Mouse (Mus musculus) CH12.LX (cell line): ENCODE data around the gene Lefty2. TPM values are rescaled to one million over a fixed set of nuclear protein-coding genes. Genes with fewer than 3 reads are reported as not detected.

ENCODE experiments used
- DNase-seq: peaks from one replicate; pipeline ENCODE4 v3.0.0-alpha.2; 2013; ENCODE audit errors: extremely low read depth
- H3K27ac ChIP-seq: 2 replicates; pipeline ENCODE4 v1.5.1; 2012; ENCODE audit warnings: low read depth, mild to moderate bottlenecking, control low read depth, moderate library complexity; ENCODE audit not compliant: insufficient read depth
- H3K27me3 ChIP-seq: replicated peaks from 2 replicates; pipeline ENCODE3; 2012; ENCODE audit warnings: inconsistent platforms
- H3K36me3 ChIP-seq, 2 experiments: replicated peaks in 1 of 2; 2 replicates each; pipeline versions ENCODE3 to v1.6.1; 2012; ENCODE audit warnings: inconsistent platforms in 1 of 2, low read length in 1 of 2, mild to moderate bottlenecking in 1 of 2, mixed read lengths in 1 of 2, moderate library complexity in 1 of 2; ENCODE audit not compliant: control insufficient read depth in 1 of 2, insufficient read depth in 1 of 2
- H3K4me1 ChIP-seq, 2 experiments: 2 replicates each; pipeline ENCODE4 v1.6.1; 2012; ENCODE audit warnings: inconsistent platforms in 1 of 2, moderate library complexity in 1 of 2; ENCODE audit not compliant: insufficient read depth in 2 of 2, control insufficient read depth in 1 of 2
- H3K4me2 ChIP-seq: 2 replicates; pipeline ENCODE4 v1.6.1; 2012; ENCODE audit warnings: low read depth, mild to moderate bottlenecking, control low read depth; ENCODE audit not compliant: poor library complexity, insufficient read depth, severe bottlenecking
- H3K4me3 ChIP-seq, 3 experiments: fragments of 150-350 bp in 1 of 3; sonication (generic) in 1 of 3; replicated peaks in 1 of 3; 2 replicates each; pipeline versions ENCODE3 to v1.5.1; 2011 to 2012; ENCODE audit warnings: low read depth in 2 of 3, low read length in 2 of 3, mild to moderate bottlenecking in 2 of 3, moderate library complexity in 2 of 3, control low read depth in 1 of 3, improper control_type of control experiment in 1 of 3, inconsistent platforms in 1 of 3, mixed read lengths in 1 of 3; ENCODE audit not compliant: poor library complexity in 1 of 3
- H3K79me2 ChIP-seq: replicated peaks from 2 replicates; pipeline ENCODE4 v1.6.1; 2012; ENCODE audit warnings: mild to moderate bottlenecking, moderate library complexity; ENCODE audit not compliant: control insufficient read depth, poor library complexity, insufficient read depth, severe bottlenecking; ENCODE audit errors: extremely low read depth
- H3K9ac ChIP-seq: 2 replicates; pipeline ENCODE4 v1.6.1; 2012; ENCODE audit warnings: low read depth, mild to moderate bottlenecking, control low read depth, moderate library complexity; ENCODE audit not compliant: insufficient read depth
- H3K9me3 ChIP-seq: replicated peaks from 2 replicates; pipeline ENCODE3; 2012; ENCODE audit warnings: low read length, inconsistent platforms, mixed read lengths
- BHLHE40 ChIP-seq: IDR thresholded peaks from 2 replicates; pipeline ENCODE4 v1.6.1; 2011; ENCODE audit warnings: mild to moderate bottlenecking, low read depth, low read length, improper control_type of control experiment
- CHD1 ChIP-seq: IDR thresholded peaks from 2 replicates; pipeline ENCODE4 v1.6.1; 2012; ENCODE audit warnings: low read depth, low read length, improper control_type of control experiment, inconsistent platforms
- E2F4 ChIP-seq: IDR thresholded peaks from 2 replicates; pipeline ENCODE4 v1.6.1; 2011; ENCODE audit warnings: low read depth, low read length, improper control_type of control experiment; ENCODE audit not compliant: insufficient replicate concordance
- ELF1 ChIP-seq: IDR thresholded peaks from 2 replicates; pipeline ENCODE4 v1.6.1; 2014; ENCODE audit warnings: low read depth, mild to moderate bottlenecking, inconsistent platforms, low read length, improper control_type of control experiment
- EP300 ChIP-seq: IDR thresholded peaks from 2 replicates; pipeline ENCODE4 v1.6.1; 2011; ENCODE audit warnings: low read length, improper control_type of control experiment
- ETS1 ChIP-seq: conservative IDR thresholded peaks from 2 replicates; pipeline ENCODE4 v1.6.1; 2012; ENCODE audit warnings: low read depth, mild to moderate bottlenecking, inconsistent platforms, low read length, improper control_type of control experiment, moderate library complexity
- IRF4 ChIP-seq: IDR thresholded peaks from 2 replicates; pipeline ENCODE4 v1.6.1; 2014; ENCODE audit warnings: low read depth, mild to moderate bottlenecking, inconsistent platforms, low read length, improper control_type of control experiment
- JUND ChIP-seq: conservative IDR thresholded peaks from 2 replicates; pipeline ENCODE4 v1.6.1; 2011; ENCODE audit warnings: low read depth, low read length, improper control_type of control experiment
- KAT2A ChIP-seq: IDR thresholded peaks from 2 replicates; pipeline ENCODE4 v1.6.1; 2012; ENCODE audit warnings: low read length, improper control_type of control experiment, inconsistent platforms; ENCODE audit not compliant: insufficient replicate concordance
- MAFK ChIP-seq: IDR thresholded peaks from 2 replicates; pipeline ENCODE4 v1.6.1; 2011; ENCODE audit warnings: low read length, improper control_type of control experiment; ENCODE audit not compliant: insufficient replicate concordance
- MAX ChIP-seq: IDR thresholded peaks from 2 replicates; pipeline ENCODE4 v1.6.1; 2011; ENCODE audit warnings: low read length, improper control_type of control experiment
- MAZ ChIP-seq: IDR thresholded peaks from 2 replicates; pipeline ENCODE4 v1.6.1; 2012; ENCODE audit warnings: low read depth, mild to moderate bottlenecking, inconsistent platforms, low read length, improper control_type of control experiment, moderate library complexity
- MEF2A ChIP-seq: IDR thresholded peaks from 2 replicates; pipeline ENCODE4 v1.6.1; 2014; ENCODE audit warnings: low read depth, mild to moderate bottlenecking, inconsistent platforms, low read length, improper control_type of control experiment, borderline replicate concordance
- NELFE ChIP-seq: IDR thresholded peaks from 2 replicates; pipeline ENCODE4 v1.6.1; 2011; ENCODE audit warnings: low read depth, low read length, improper control_type of control experiment
- POLR2A ChIP-seq: IDR thresholded peaks from 2 replicates; pipeline ENCODE4 v1.6.1; 2011; ENCODE audit warnings: low read depth, mild to moderate bottlenecking, improper control_type of control experiment, low read length
- SIN3A ChIP-seq: IDR thresholded peaks from 2 replicates; pipeline ENCODE4 v1.6.1; 2012; ENCODE audit warnings: low read length, improper control_type of control experiment, inconsistent platforms
- SMC3 ChIP-seq: IDR thresholded peaks from 2 replicates; pipeline ENCODE4 v1.6.1; 2011; ENCODE audit warnings: low read depth, low read length, improper control_type of control experiment
- TBP ChIP-seq: conservative IDR thresholded peaks from 2 replicates; pipeline ENCODE4 v1.6.1; 2011; ENCODE audit warnings: low read depth, low read length, improper control_type of control experiment
- TCF12 ChIP-seq: IDR thresholded peaks from 2 replicates; pipeline ENCODE4 v1.6.1; 2014; ENCODE audit warnings: low read depth, mild to moderate bottlenecking, inconsistent platforms, low read length, improper control_type of control experiment
- UBTF ChIP-seq: IDR thresholded peaks from 2 replicates; pipeline ENCODE4 v1.6.1; 2012; ENCODE audit warnings: low read depth, mild to moderate bottlenecking, inconsistent platforms, low read length, improper control_type of control experiment, moderate library complexity
- USF2 ChIP-seq: conservative IDR thresholded peaks from 2 replicates; pipeline ENCODE4 v1.6.1; 2011; ENCODE audit warnings: low read depth, low read length, improper control_type of control experiment
- ZC3H11A ChIP-seq: IDR thresholded peaks from 2 replicates; pipeline ENCODE4 v1.6.1; 2012; ENCODE audit warnings: low read depth, mild to moderate bottlenecking, inconsistent platforms, low read length, improper control_type of control experiment
- ZMIZ1 ChIP-seq: IDR thresholded peaks from 2 replicates; pipeline ENCODE4 v1.6.1; 2012; ENCODE audit warnings: low read depth, mild to moderate bottlenecking, inconsistent platforms, low read length, improper control_type of control experiment
- ZNF384 ChIP-seq: IDR thresholded peaks from 2 replicates; pipeline ENCODE4 v1.6.1; 2012; ENCODE audit warnings: low read depth, low read length, improper control_type of control experiment, inconsistent platforms
- dilution Hi-C: fragments of 300-500 bp; cut with MboI; formaldehyde crosslinking; loops from 2 replicates; pipeline ENCODE4 v1.14.3; 2020; ENCODE audit warnings: low sequenced_read_pairs; ENCODE audit not compliant: extremely low pct_unique_long_range_greater_than_20kb, extremely low pct_ligation_motif_present
- in situ Hi-C: fragments of 300-500 bp; cut with MboI; formaldehyde crosslinking; loops from 3 replicates; pipeline ENCODE4 v1.14.3; 2019; ENCODE audit warnings: low sequenced_read_pairs, low pct_ligation_motif_present, low pct_unique_long_range_greater_than_20kb, mixed read lengths
- polyA plus RNA-seq: library from polyadenylated mRNA; unstranded; fragments of >175 nt; gene quantifications from 2 replicates; pipeline ENCODE4 v1.2.1, GENCODE M21; 2012; ENCODE audit warnings: low read depth; ENCODE audit not compliant: insufficient read length
- total RNA-seq, 2 experiments: library from RNA; depleted of rRNA; stranded (reverse); fragments of 300-350 nt in 1 of 2; fragments of >200 nt in 1 of 2; gene quantifications; 2 replicates each; pipeline ENCODE4 v1.2.3; 2012 to 2014

Lefty2 gene
- total and polyA plus RNA-seq, 3 experiments: not detected

- Histone ChIP-seq H3K9me3 (no peaks in the 10 kb centered on the region), H3K4me3 (peak overlapping the region in 1 of 3 experiments; percentile 36), H3K27me3 (no peaks in the 10 kb centered on the region), H3K4me2 (peak overlapping the region; percentile 32; the same call in 1 of the 2 replicates), H3K4me1 (peaks cover 26 to 57% of the 10 kb centered on the region in 2 experiments), H3K27ac (no peak overlapping the region), H3K36me3 (no peaks in the 10 kb centered on the region), H3K79me2 (no peaks in the 10 kb centered on the region), H3K9ac (no peak overlapping the region)
- TF ChIP-seq MEF2A (peak; percentile 75; the same call in 1 of the 2 replicates), EP300 (peak; percentile 55; the same call in 1 of the 2 replicates), BHLHE40 (peak; percentile 31; the same call in 1 of the 2 replicates), IRF4 (peak; percentile 19; the same call in 1 of the 2 replicates), UBTF (no peak), TCF12 (peak; percentile 33; the same call in 1 of the 2 replicates)
- in situ Hi-C loops: no loop called here
- DNase-seq: peak; percentile 52
- dilution Hi-C loops: no loop called here
These were observed 8.4 kb upstream of the Lefty2 start for GRCm38 (mm10) chr1:180884484-180884883.

GRCm38 (mm10) chr1:180888556-180889042, 4.3 kb upstream of the Lefty2 start:
- Histone ChIP-seq H3K4me3 (no peak overlapping the region), H3K79me2 (no peaks in the 10 kb centered on the region), H3K27ac (no peak overlapping the region), H3K9me3 (no peaks in the 10 kb centered on the region), H3K36me3 (no peaks in the 10 kb centered on the region), H3K4me2 (peak overlapping the region; percentile 4; the same call in 1 of the 2 replicates), H3K9ac (no peak overlapping the region), H3K4me1 (peaks cover 27 to 78% of the 10 kb centered on the region in 2 experiments), H3K27me3 (no peaks in the 10 kb centered on the region)
- peak; percentile 64 for DNase-seq
- dilution Hi-C loops (no loop called here), in situ Hi-C loops (no loop called here)
- TF ChIP-seq POLR2A: no peak
- TF ChIP-seq UBTF: 0 out of 2 replicates have a peak, but pooled peaks have one; percentile 48
- no peak for TF ChIP-seq NELFE
- TF ChIP-seq CHD1: no peak
- no peak for TF ChIP-seq SMC3
- TF ChIP-seq SIN3A: no peak
- 0 out of 2 replicates have a peak, but pooled peaks have one; percentile 39 for TF ChIP-seq MAZ

- no peaks in the 10 kb centered on the region for H3K79me2 ChIP-seq
- H3K4me1 ChIP-seq: peaks cover 22 to 72% of the 10 kb centered on the region in 2 experiments
- DNase-seq: no peak
- in situ Hi-C loops: no loop called here
- H3K27me3 ChIP-seq: no peaks in the 10 kb centered on the region
- H3K4me2 ChIP-seq: peak overlapping the region; percentile 4; the same call in 1 of the 2 replicates
- TF ChIP-seq USF2 (no peak), MAX (no peak), ETS1 (no peak), UBTF (no peak), MAFK (no peak), ZMIZ1 (no peak), ELF1 (no peak), KAT2A (no peak), TBP (no peak), JUND (no peak), ZC3H11A (no peak), MAZ (no peak), ZNF384 (no peak), IRF4 (no peak), E2F4 (no peak)
- H3K27ac ChIP-seq: no peak overlapping the region
- no peaks in the 10 kb centered on the region for H3K9me3 ChIP-seq
- dilution Hi-C loops: no loop called here
- no peak overlapping the region for H3K4me3 ChIP-seq
- H3K36me3 ChIP-seq: no peaks in the 10 kb centered on the region
- no peak overlapping the region for H3K9ac ChIP-seq
These were observed 3.7 kb upstream of the Lefty2 start for GRCm38 (mm10) chr1:180889172-180889571.
